Mouse (Mus musculus) forebrain, embryonic 14.5 days (tissue): ENCODE data around the gene Lipa. TPM values are rescaled to one million over a fixed set of nuclear protein-coding genes. Genes with fewer than 3 reads are reported as not detected.

ENCODE experiments used
- ATAC-seq: fragments of 200-750 bp; cut with Nextera tagmentation; 2 replicates; pipeline ENCODE4 v1.8.0; 2017; ENCODE audit warnings: mild to moderate bottlenecking, moderate library complexity
- DNase-seq: peaks from one replicate; pipeline ENCODE4 v3.0.0-alpha.2; 2015; ENCODE audit warnings: low spot score
- H3K27ac ChIP-seq: fragments of 300-500 bp; sonication (generic); 2 replicates; pipeline ENCODE4 v1.5.1; 2014; ENCODE audit warnings: low read depth, mild to moderate bottlenecking, control low read depth, low read length, moderate library complexity
- H3K27me3 ChIP-seq: fragments of 300-500 bp; sonication (generic); replicated peaks from 2 replicates; pipeline ENCODE4 v1.6.1; 2014; ENCODE audit warnings: low read length, control low read depth, mixed read lengths; ENCODE audit not compliant: control insufficient read depth, insufficient read depth
- H3K36me3 ChIP-seq: fragments of 300-500 bp; sonication (generic); 2 replicates; pipeline ENCODE4 v1.6.1; 2014; ENCODE audit warnings: low read length, control low read depth; ENCODE audit not compliant: control insufficient read depth, insufficient read depth
- H3K4me1 ChIP-seq: fragments of 300-500 bp; sonication (generic); 2 replicates; pipeline ENCODE4 v1.6.1; 2014; ENCODE audit warnings: antibody characterized with exemption, low read length, control low read depth; ENCODE audit not compliant: control insufficient read depth, insufficient read depth
- H3K4me2 ChIP-seq: fragments of 300-500 bp; sonication (generic); 2 replicates; pipeline ENCODE4 v1.6.1; 2014; ENCODE audit warnings: mild to moderate bottlenecking, control low read depth, low read length
- H3K4me3 ChIP-seq: fragments of 300-500 bp; sonication (generic); 2 replicates; pipeline ENCODE4 v1.5.1; 2014; ENCODE audit warnings: low read depth, low read length, control low read depth
- H3K9ac ChIP-seq: fragments of 300-500 bp; sonication (generic); 2 replicates; pipeline ENCODE4 v1.6.1; 2014; ENCODE audit warnings: mild to moderate bottlenecking, low read length, control low read depth, moderate library complexity
- H3K9me3 ChIP-seq: fragments of 300-500 bp; sonication (generic); replicated peaks from 2 replicates; pipeline ENCODE4 v1.6.1; 2016; ENCODE audit warnings: low read length, control low read depth, mixed read lengths; ENCODE audit not compliant: control insufficient read depth
- WGBS: fragments of 180-500 bp; shearing (Covaris S2); extraction: QIAGEN DNeasy Blood & Tissue Kit; methylation state at CpG from one replicate; pipeline ENCODE4 v1.1.7; 2014; 5-methylcytosine and 5-hydroxymethylcytosine counted together
- polyA plus RNA-seq: library from polyadenylated mRNA; unstranded; fragments of >200 nt; fragmentation: Nextera tagmentation; extraction: Ambion mirVana; gene quantifications from 2 replicates; pipeline ENCODE4 v1.2.1, GENCODE M21; 2014

Gene Lipa
- polyA plus RNA-seq, 1 experiment from 2014 or later, result 18.5 TPM

DNA sequence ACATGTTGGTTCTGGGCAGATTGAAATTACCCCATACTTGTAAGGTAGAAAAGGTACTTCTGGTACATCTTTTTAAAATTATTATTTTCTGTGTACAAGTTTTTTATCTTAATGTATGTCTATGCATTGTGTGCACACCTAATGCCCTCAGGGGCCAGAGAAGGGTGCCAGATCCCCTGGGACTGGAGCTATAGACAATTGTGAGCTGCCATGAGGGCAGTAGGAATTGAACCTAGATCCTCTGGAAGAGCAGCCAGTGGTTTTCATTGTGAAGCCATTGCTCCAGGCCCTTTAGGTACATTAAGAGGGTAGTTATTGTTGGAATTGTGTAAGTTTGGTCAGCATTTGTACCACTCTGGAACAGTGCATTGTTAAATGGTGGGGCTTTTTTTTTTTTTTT lies 26.8 kb upstream of the Lipa start:
- DNase-seq (no peak), ATAC-seq (no peak)
- H3K27me3 ChIP-seq, result no peaks in the 10 kb centered on the region

GRCm38 (mm10) chr19:34553522-34553921 lies 26.2 kb upstream of the Lipa start:
- H3K4me2 ChIP-seq, result no peak overlapping the region
- no peak overlapping the region for H3K4me3 ChIP-seq
- H3K4me1 ChIP-seq, result no peaks in the 10 kb centered on the region
- H3K36me3 ChIP-seq, result no peaks in the 10 kb centered on the region
- no peaks in the 10 kb centered on the region for H3K27me3 ChIP-seq
- H3K27ac ChIP-seq, result no peak overlapping the region
- no peak overlapping the region for H3K9ac ChIP-seq
- ATAC-seq (no peak), DNase-seq (no peak)
- H3K9me3 ChIP-seq, result no peaks in the 10 kb centered on the region
- WGBS, result 80% methylated on average over 3 of the region's 3 CpGs

More for the DNA sequence above, 26.8 kb upstream of the Lipa start:
- no peak overlapping the region for H3K4me2 ChIP-seq
- no peaks in the 10 kb centered on the region for H3K4me1 ChIP-seq
- no peaks in the 10 kb centered on the region for H3K9me3 ChIP-seq
- H3K4me3 ChIP-seq, result no peak overlapping the region
- H3K9ac ChIP-seq, result no peak overlapping the region
- no peak overlapping the region for H3K27ac ChIP-seq
- no peaks in the 10 kb centered on the region for H3K36me3 ChIP-seq

GRCm38 (mm10) chr19:34553021-34553420 lies 25.7 kb upstream of the Lipa start:
- no peaks in the 10 kb centered on the region for H3K27me3 ChIP-seq
- no peaks in the 10 kb centered on the region for H3K9me3 ChIP-seq
- H3K27ac ChIP-seq, result no peak overlapping the region
- 66% methylated on average over 6 of the region's 6 CpGs for WGBS
- no peaks in the 10 kb centered on the region for H3K4me1 ChIP-seq
- H3K4me2 ChIP-seq, result no peak overlapping the region
- no peak overlapping the region for H3K4me3 ChIP-seq
- DNase-seq (no peak), ATAC-seq (no peak)
- H3K9ac ChIP-seq, result no peak overlapping the region
- no peaks in the 10 kb centered on the region for H3K36me3 ChIP-seq

DNA sequence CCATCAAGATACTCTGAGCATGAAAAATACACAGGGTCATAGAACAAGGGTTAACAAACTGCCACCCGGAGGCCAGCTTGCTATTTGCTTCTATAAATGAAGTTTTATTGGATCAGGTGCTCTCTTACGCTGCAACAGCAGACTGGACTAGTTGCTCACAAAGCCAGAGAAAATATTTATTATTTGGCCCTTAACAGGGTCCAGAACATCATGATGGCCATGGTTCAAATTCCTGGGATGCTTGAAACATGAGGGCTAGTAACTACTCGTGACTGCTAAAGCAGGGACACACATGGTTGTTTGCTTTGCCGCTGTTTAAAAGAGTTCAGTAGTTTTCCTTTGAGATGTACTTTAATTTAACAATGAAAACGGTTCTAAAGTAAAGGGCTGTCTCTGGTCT lies 24.7 kb upstream of the Lipa start:
- H3K9me3 ChIP-seq, result no peaks in the 10 kb centered on the region
- no peaks in the 10 kb centered on the region for H3K27me3 ChIP-seq
- peak overlapping the region; percentile 25; the same call in 1 of the 2 replicates for H3K4me2 ChIP-seq
- H3K4me3 ChIP-seq, result no peak overlapping the region
- H3K4me1 ChIP-seq, result no peaks in the 10 kb centered on the region
- H3K36me3 ChIP-seq, result no peaks in the 10 kb centered on the region
- ATAC-seq (no peak), DNase-seq (no peak)
- no peak overlapping the region for H3K27ac ChIP-seq
- H3K9ac ChIP-seq, result no peak overlapping the region
- 71% methylated on average over 5 of the region's 5 CpGs for WGBS

- Histone ChIP-seq H3K27ac (no peak within 1 kb of the TSS; the same call in 1 of the 2 replicates), H3K4me3 (peak within 1 kb of the TSS; percentile 39), H3K4me1 (no peaks in the 10 kb centered on the region), H3K27me3 (no peaks in the 10 kb centered on the region), H3K4me2 (peak within 1 kb of the TSS; percentile 57), H3K36me3 (no peaks in the 10 kb centered on the region), H3K9ac (peak within 1 kb of the TSS; percentile 59), H3K9me3 (no peaks in the 10 kb centered on the region)
- WGBS, result under 1% methylated on average over 22 of the region's 22 CpGs
- peak; percentile 97 for ATAC-seq
- DNase-seq, result peak; percentile 92
Observed at GRCm38 (mm10) chr19:34550534-34551223, 23.4 kb upstream of the Lipa start, which contains the start of gene Ifit2. Ifit2 (plus strand) TSS chr19:34550694.

DNA sequence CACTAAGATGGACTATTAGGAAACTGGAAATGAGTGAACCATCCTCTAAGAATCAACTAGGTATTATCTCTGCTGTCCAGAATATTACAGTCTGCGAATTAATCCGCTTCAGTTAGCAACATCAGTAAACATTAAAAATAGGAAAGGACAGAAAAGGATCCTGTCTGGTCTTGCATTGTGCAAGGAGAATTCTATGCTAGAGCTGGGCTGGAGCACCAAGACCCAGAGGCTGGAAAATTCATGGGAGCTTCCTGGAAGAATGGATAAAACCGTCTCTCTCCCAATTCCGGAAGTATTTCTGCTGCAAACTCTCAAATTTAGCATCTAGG lies 22.9 kb upstream of the Lipa start:
- 30% methylated on average over 4 of the region's 4 CpGs for WGBS
- DNase-seq, result no peak
- Histone ChIP-seq H3K9me3 (no peaks in the 10 kb centered on the region), H3K27ac (no peak overlapping the region), H3K4me2 (peak overlapping the region; percentile 57), H3K4me3 (peak overlapping the region; percentile 39), H3K27me3 (no peaks in the 10 kb centered on the region), H3K9ac (peak overlapping the region; percentile 59), H3K36me3 (no peaks in the 10 kb centered on the region), H3K4me1 (no peaks in the 10 kb centered on the region)
- ATAC-seq, result peak; percentile 40; the same call in 1 of the 2 replicates

DNA sequence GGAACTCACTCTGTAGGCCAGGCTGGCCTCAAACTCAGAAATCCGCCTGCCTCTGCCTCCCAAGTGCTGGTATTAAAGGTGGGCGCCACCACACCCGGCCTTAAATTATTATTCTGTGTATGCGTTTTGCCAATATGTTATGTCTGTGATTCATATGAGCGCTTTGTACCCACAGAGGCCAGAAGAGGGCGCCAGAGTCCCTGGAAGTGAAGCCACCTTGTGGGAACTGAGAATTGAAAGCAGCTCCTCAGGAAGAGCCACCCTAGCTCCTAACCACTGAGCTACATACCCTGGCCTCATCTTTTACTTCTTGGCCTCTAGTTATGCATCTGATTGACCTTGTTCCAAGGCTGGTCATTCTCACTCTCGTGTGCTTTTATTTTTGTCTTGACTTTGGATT lies 20.7 kb upstream of the Lipa start:
- Histone ChIP-seq H3K27me3 (no peaks in the 10 kb centered on the region), H3K4me1 (no peaks in the 10 kb centered on the region), H3K36me3 (no peaks in the 10 kb centered on the region), H3K9me3 (no peaks in the 10 kb centered on the region), H3K9ac (no peak overlapping the region), H3K4me3 (no peak overlapping the region), H3K4me2 (no peak overlapping the region), H3K27ac (no peak overlapping the region)
- 24% methylated on average over 7 of the region's 7 CpGs for WGBS
- ATAC-seq, result no peak
- DNase-seq, result peak; percentile 78

DNA sequence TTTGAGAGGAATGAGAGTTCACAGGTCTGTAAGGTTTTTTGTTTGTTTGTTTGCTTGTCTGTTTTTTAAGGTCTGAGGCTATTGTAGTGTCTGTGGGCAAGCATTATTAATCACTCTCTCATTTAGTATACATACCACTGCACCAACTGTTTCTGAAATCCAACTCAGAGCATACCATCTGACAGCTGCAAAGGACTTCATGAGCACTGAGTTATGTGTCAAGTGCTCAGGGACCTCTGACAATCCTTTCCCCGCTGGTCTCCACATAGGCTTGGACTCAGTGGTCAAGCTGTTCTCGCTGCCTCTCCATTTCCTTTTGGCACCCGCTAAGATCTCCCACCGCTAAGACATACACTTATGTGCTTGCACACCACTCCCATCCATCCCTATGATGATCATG lies 18.9 kb upstream of the Lipa start:
- ATAC-seq, result no peak
- Histone ChIP-seq H3K4me3 (no peak overlapping the region), H3K9me3 (no peaks in the 10 kb centered on the region), H3K4me2 (no peak overlapping the region), H3K4me1 (no peaks in the 10 kb centered on the region), H3K9ac (no peak overlapping the region), H3K27ac (no peak overlapping the region), H3K27me3 (no peaks in the 10 kb centered on the region), H3K36me3 (no peaks in the 10 kb centered on the region)
- WGBS, result 89% methylated on average over 4 of the region's 4 CpGs
- no peak for DNase-seq

DNA sequence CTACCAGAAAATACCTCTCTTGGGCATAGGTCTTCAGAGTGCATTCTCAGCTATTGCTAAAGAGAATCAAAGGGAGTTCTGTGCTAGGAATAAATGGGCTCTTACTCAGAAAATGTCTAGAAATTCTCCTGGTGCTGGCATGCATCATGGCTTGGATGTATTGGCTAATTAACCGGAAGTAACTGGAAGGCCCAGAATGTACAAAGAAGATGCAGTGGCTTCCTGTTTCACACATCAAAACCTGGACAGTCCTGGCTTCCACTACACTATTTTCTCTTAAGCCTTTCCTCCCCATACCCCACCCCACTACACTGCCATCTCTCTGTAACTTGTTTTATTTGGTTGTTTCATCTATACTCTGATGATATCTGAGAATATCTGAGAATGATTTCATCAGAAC lies 12.1 kb upstream of the Lipa start:
- H3K4me1 ChIP-seq, result no peaks in the 10 kb centered on the region
- no peaks in the 10 kb centered on the region for H3K36me3 ChIP-seq
- ATAC-seq (no peak), DNase-seq (no peak)
- H3K9me3 ChIP-seq, result no peaks in the 10 kb centered on the region
- no peak overlapping the region for H3K4me2 ChIP-seq
- no peaks in the 10 kb centered on the region for H3K27me3 ChIP-seq
- H3K9ac ChIP-seq, result no peak overlapping the region
- no peak overlapping the region for H3K27ac ChIP-seq
- H3K4me3 ChIP-seq, result no peak overlapping the region
- WGBS, result 91% methylated on average over 1 of the region's 1 CpGs
